Mouse (Mus musculus): ENCODE measurements around the gene Iqsec3. TPM values are rescaled to one million over a fixed set of nuclear protein-coding genes. Genes with fewer than 3 reads are reported as not detected.

Iqsec3 gene
- polyA plus RNA-seq, 1 experiment from 2014 or later: not detected

GRCm38 (mm10) chr6:121363956-121364355 lies 109.5 kb downstream of the Iqsec3 start:
- Histone ChIP-seq H3K4me1 (replicated peaks) (no peaks in the 10 kb centered on the region), H3K9ac (no peak overlapping the region), H3K27ac (ENCODE audit: poor library complexity, severe bottlenecking) (no peak overlapping the region), H3K36me3 (no peaks in the 10 kb centered on the region), H3K27me3 (replicated peaks) (peaks cover 34% of the 10 kb centered on the region), H3K9me3 (replicated peaks) (no peaks in the 10 kb centered on the region), H3K4me3 (no peak overlapping the region), H3K4me2 (no peak overlapping the region)
- no peak for ATAC-seq (ENCODE audit: insufficient number of reproducible peaks, low FRiP score)
- WGBS: 80% methylated on average over 4 of the region's 4 CpGs

DNA sequence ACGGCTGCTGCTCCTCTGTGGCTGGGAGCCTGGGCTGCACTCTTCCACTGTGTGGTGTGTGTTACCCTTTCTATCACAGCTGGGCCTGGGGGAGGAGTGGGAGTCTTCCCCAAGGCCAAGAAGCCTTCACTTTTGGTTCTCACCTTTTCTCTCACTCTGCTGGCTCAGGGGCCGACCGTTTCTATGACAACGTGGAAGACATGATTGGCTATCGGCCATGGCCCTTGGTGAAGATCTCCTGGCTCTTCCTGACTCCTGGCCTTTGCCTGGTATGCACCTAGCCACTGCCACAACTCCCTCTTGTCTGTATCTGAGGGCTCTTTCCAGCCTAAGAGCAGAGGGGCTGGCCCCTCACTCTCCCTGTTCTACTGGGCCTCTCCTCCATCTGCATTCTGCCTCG lies 110.4 kb downstream of the Iqsec3 start:
- no peak overlapping the region for H3K4me3 ChIP-seq
- H3K27me3 ChIP-seq (replicated peaks): peaks cover 34% of the 10 kb centered on the region
- no peak overlapping the region for H3K9ac ChIP-seq
- no peak overlapping the region for H3K27ac ChIP-seq (ENCODE audit: poor library complexity, severe bottlenecking)
- no peak for ATAC-seq (ENCODE audit: insufficient number of reproducible peaks, low FRiP score)
- WGBS: 58% methylated on average over 6 of the region's 6 CpGs
- no peaks in the 10 kb centered on the region for H3K4me1 ChIP-seq (replicated peaks)
- H3K9me3 ChIP-seq (replicated peaks): no peaks in the 10 kb centered on the region
- no peaks in the 10 kb centered on the region for H3K36me3 ChIP-seq
- H3K4me2 ChIP-seq: no peak overlapping the region

DNA sequence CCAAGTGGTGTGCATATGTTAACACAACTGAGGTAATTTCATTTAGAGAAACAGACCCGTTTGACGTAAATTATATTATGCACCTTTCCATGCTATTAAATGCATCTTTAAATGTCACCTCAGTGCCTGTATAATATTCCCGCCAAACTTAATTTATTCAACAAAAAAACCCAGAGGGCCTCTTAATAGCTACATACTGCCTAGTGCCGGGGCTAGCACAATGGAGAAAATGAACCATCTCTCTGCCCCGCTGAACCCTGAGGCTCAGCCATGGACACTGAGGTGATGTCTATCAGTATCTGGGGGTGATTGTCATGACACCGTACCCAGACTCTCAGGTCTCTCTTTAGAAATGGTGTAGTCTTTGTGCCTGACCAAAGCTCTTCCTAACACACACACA lies 116.2 kb downstream of the Iqsec3 start:
- H3K27me3 ChIP-seq (replicated peaks): peaks cover 27% of the 10 kb centered on the region
- no peak overlapping the region for H3K4me3 ChIP-seq
- no peak overlapping the region for H3K4me2 ChIP-seq
- no peaks in the 10 kb centered on the region for H3K36me3 ChIP-seq
- no peak overlapping the region for H3K27ac ChIP-seq (ENCODE audit: poor library complexity, severe bottlenecking)
- ATAC-seq (ENCODE audit: insufficient number of reproducible peaks, low FRiP score): no peak
- no peaks in the 10 kb centered on the region for H3K9me3 ChIP-seq (replicated peaks)
- no peak overlapping the region for H3K9ac ChIP-seq
- 81% methylated on average over 6 of the region's 6 CpGs for WGBS
- H3K4me1 ChIP-seq (replicated peaks): no peaks in the 10 kb centered on the region

DNA sequence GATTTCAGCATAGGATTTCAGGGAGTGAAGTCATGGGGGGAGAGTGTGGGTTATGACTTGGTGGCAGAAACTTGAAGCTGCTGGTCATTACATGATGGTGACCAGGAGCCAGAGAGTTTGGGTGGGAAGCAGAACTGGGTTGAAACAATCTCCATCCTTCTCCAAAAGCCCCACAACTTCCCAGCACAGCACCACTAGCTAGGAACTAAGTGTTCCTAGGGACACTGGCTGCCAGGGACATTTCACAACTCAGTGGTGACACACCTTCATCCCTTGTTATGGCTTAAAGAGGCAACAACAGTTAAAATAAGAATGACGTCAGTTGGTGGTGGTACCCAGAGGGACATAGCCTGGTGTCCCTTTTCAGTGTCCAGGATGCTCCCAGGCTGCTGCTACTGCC lies 117.4 kb downstream of the Iqsec3 start:
- no peak for ATAC-seq (ENCODE audit: insufficient number of reproducible peaks, low FRiP score)
- WGBS: 73% methylated on average over 1 of the region's 1 CpGs
- Histone ChIP-seq H3K36me3 (no peaks in the 10 kb centered on the region), H3K4me2 (no peak overlapping the region), H3K4me1 (replicated peaks) (no peaks in the 10 kb centered on the region), H3K9ac (no peak overlapping the region), H3K27ac (ENCODE audit: poor library complexity, severe bottlenecking) (no peak overlapping the region), H3K9me3 (replicated peaks) (no peaks in the 10 kb centered on the region), H3K27me3 (replicated peaks) (peaks cover 26% of the 10 kb centered on the region; the same call in 1 of the 2 replicates), H3K4me3 (no peak overlapping the region)

GRCm38 (mm10) chr6:121352276-121352675 lies 121.2 kb downstream of the Iqsec3 start:
- Histone ChIP-seq H3K4me2 (no peak overlapping the region), H3K9ac (no peak overlapping the region), H3K9me3 (replicated peaks) (no peaks in the 10 kb centered on the region), H3K27ac (ENCODE audit: poor library complexity, severe bottlenecking) (no peak overlapping the region), H3K4me3 (no peak overlapping the region), H3K36me3 (no peaks in the 10 kb centered on the region), H3K27me3 (replicated peaks) (0 out of 2 replicates have a peak, but pooled peaks cover 14% of the 10 kb centered on the region), H3K4me1 (replicated peaks) (no peaks in the 10 kb centered on the region)
- no peak for ATAC-seq (ENCODE audit: insufficient number of reproducible peaks, low FRiP score)
- WGBS: 41% methylated on average over 2 of the region's 2 CpGs

- ATAC-seq (ENCODE audit: insufficient number of reproducible peaks, low FRiP score): no peak
- no peak overlapping the region for H3K27ac ChIP-seq (ENCODE audit: poor library complexity, severe bottlenecking)
- H3K27me3 ChIP-seq (replicated peaks): peaks cover 14% of the 10 kb centered on the region
- no peaks in the 10 kb centered on the region for H3K36me3 ChIP-seq
- H3K9ac ChIP-seq: no peak overlapping the region
- WGBS: 68% methylated on average over 8 of the region's 8 CpGs
- no peak overlapping the region for H3K4me3 ChIP-seq
- H3K4me1 ChIP-seq (replicated peaks): no peaks in the 10 kb centered on the region
- H3K4me2 ChIP-seq: no peak overlapping the region
- no peaks in the 10 kb centered on the region for H3K9me3 ChIP-seq (replicated peaks)
These were observed 127.0 kb downstream of the Iqsec3 start for GRCm38 (mm10) chr6:121346428-121346827.

DNA sequence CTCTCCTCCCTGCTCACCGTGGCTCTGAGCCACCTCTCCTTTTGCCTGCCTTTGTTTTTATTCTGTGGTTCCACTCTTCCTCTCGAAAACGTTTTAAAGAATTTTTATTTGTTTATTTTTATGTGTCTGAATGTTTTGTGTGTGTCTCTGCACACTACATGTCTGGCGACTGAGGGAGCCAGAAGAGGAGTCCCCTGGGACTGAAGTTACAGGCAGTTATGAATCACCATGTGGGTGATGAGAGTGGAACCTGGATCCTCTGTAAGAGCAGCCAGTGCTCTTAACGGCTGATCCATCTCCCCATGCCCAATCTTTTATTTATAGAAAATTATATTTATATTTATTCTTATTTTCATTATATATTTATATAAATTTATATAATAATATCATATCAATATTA lies 129.1 kb downstream of the Iqsec3 start:
- Histone ChIP-seq H3K9me3 (replicated peaks) (no peaks in the 10 kb centered on the region), H3K36me3 (no peaks in the 10 kb centered on the region), H3K4me1 (replicated peaks) (no peaks in the 10 kb centered on the region), H3K4me3 (no peak overlapping the region), H3K9ac (no peak overlapping the region), H3K27ac (ENCODE audit: poor library complexity, severe bottlenecking) (no peak overlapping the region), H3K4me2 (no peak overlapping the region), H3K27me3 (replicated peaks) (peaks cover 14% of the 10 kb centered on the region)
- no peak for ATAC-seq (ENCODE audit: insufficient number of reproducible peaks, low FRiP score)
- WGBS: 59% methylated on average over 5 of the region's 5 CpGs

- ATAC-seq (ENCODE audit: insufficient number of reproducible peaks, low FRiP score): no peak
- Histone ChIP-seq H3K4me3 (no peak overlapping the region), H3K9me3 (replicated peaks) (no peaks in the 10 kb centered on the region), H3K4me2 (no peak overlapping the region), H3K36me3 (no peaks in the 10 kb centered on the region), H3K27ac (ENCODE audit: poor library complexity, severe bottlenecking) (no peak overlapping the region), H3K4me1 (replicated peaks) (no peaks in the 10 kb centered on the region), H3K27me3 (replicated peaks) (peaks cover 14% of the 10 kb centered on the region), H3K9ac (no peak overlapping the region)
- 58% methylated on average over 6 of the region's 6 CpGs for WGBS
These were observed 129.7 kb downstream of the Iqsec3 start for GRCm38 (mm10) chr6:121343771-121344123.

DNA sequence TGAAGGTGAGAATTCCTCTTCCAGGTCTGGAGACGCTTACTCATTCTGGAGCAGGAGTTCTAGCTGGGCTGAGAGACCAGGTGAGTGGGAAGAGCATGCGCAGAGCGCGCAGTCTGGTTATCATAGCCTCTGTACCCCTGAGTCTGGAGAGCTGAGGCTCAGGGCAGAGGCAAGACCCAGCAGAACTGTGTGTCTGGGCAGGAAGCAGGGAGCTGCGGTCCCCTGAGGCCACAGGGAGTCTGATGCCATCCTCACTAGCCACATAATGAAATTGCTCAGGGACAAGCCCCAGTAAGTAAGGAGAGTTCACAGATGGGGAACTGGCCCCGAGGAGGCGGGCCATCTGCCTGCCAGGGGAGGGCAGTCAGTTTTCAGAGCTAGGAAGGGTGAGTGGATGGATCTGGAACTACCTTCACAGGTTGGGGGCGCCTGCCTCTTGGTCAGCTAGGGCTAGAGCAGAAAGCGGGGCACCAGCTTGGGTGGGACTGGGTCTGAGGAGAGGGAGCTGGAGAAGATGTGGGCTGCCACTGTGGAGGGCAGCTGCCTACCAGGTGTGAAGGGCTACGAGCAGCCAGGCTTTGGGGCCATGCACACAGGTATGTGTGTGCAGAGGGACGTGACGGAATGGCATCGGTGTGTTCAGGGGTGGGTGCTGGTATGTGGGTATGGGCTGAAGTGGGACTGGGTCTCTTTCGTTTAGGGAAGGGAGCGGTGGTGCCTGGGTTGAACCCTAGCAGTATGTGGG lies 130.3 kb downstream of the Iqsec3 start, which contains the start of gene Slc6a12:
Gene Slc6a12 (plus strand): TSS at position 51 of the 745 bp plus-strand sequence.
- no peak within 1 kb of the TSS for H3K4me2 ChIP-seq
- H3K4me3 ChIP-seq: no peak within 1 kb of the TSS
- no peak within 1 kb of the TSS for H3K27ac ChIP-seq (ENCODE audit: poor library complexity, severe bottlenecking)
- no peak for ATAC-seq (ENCODE audit: insufficient number of reproducible peaks, low FRiP score)
- H3K27me3 ChIP-seq (replicated peaks): peaks cover 14% of the 10 kb centered on the region
- H3K9ac ChIP-seq: no peak within 1 kb of the TSS
- no peaks in the 10 kb centered on the region for H3K4me1 ChIP-seq (replicated peaks)
- H3K9me3 ChIP-seq (replicated peaks): no peaks in the 10 kb centered on the region
- H3K36me3 ChIP-seq: no peaks in the 10 kb centered on the region
- WGBS: 65% methylated on average over 15 of the region's 15 CpGs

DNA sequence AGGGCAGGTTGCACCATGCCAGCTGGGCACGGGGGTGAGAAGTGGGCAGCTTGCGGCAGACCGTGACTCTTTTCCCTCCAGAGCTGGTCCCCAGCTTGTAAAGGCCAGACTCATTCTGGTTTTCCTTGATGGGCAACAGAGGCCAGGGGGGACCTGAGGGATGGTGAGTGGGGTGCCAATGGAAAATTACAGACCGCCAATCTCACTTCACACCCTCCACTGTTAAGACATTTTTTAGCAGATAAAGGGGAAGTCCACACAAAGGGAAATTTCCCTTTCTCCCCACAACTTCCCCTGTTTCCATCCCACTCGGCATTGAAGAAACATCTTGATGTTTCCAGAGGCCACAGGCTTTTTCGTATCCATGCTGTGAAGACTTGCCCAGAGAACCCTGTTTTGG lies 131.8 kb downstream of the Iqsec3 start:
- Histone ChIP-seq H3K9me3 (replicated peaks) (no peaks in the 10 kb centered on the region), H3K4me3 (no peak overlapping the region), H3K27me3 (replicated peaks) (peaks cover 14% of the 10 kb centered on the region), H3K9ac (no peak overlapping the region), H3K4me2 (no peak overlapping the region), H3K36me3 (no peaks in the 10 kb centered on the region), H3K27ac (ENCODE audit: poor library complexity, severe bottlenecking) (no peak overlapping the region), H3K4me1 (replicated peaks) (peaks cover 1% of the 10 kb centered on the region; the same call in 1 of the 2 replicates)
- ATAC-seq (ENCODE audit: insufficient number of reproducible peaks, low FRiP score): no peak
- WGBS: 70% methylated on average over 6 of the region's 6 CpGs

DNA sequence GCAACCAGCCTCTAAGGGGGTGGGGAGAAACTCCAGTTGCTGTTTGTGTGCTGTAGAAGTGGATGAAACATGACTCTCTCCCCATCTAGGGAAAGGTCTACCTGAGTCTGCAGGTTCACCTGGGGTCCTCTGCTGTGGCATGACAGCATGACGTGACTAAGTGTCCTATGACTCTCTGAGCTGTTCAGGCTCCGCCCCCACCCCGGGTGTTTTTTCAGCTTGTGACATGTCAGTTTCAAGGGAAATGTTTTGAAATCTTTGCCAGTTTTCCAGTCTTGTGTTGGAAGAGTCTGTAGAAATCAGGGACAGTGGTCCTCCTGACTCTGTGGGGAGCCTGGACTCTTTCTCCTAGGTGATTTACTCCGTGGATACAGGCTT lies 135.0 kb downstream of the Iqsec3 start:
- peaks cover 13% of the 10 kb centered on the region for H3K27me3 ChIP-seq (replicated peaks)
- no peak overlapping the region for H3K4me2 ChIP-seq
- WGBS: 45% methylated on average over 4 of the region's 4 CpGs
- no peaks in the 10 kb centered on the region for H3K9me3 ChIP-seq (replicated peaks)
- peaks cover 6% of the 10 kb centered on the region; the same call in 1 of the 2 replicates for H3K4me1 ChIP-seq (replicated peaks)
- no peaks in the 10 kb centered on the region for H3K36me3 ChIP-seq
- ATAC-seq (ENCODE audit: insufficient number of reproducible peaks, low FRiP score): no peak
- no peak overlapping the region for H3K4me3 ChIP-seq
- H3K9ac ChIP-seq: no peak overlapping the region
- H3K27ac ChIP-seq (ENCODE audit: poor library complexity, severe bottlenecking): no peak overlapping the region
